Comparison of ENCODE assay signal across 24 mouse cellular contexts in genomic region chr6:98597612-98598011, GRCm38 (mm10).
DNase-seq lines count a peak whose midpoint lies in the region; ATAC-seq and TF ChIP-seq lines count a peak whose summit lies in the region.
"Had no signal": no experiment of that assay in that cellular context is flagged by ENCODE, and none has a peak within 500 bp of the region (broad histone marks: within the 10 kb centered on the region; RNA-seq: fewer than 3 reads in every experiment).

No protein-coding gene starts in this region.

- peak overlapping the region; percentile 42 for H3K4me2 ChIP-seq in myocyte (ENCODE audit: low read depth)
- H3K4me2 ChIP-seq: embryonic facial prominence, embryonic 12.5 days; embryonic facial prominence, embryonic 15.5 days; heart, embryonic 11.5 days; hindbrain, embryonic 13.5 days had no signal

- ATAC-seq in CD4-positive, CD25-positive, alpha-beta regulatory T cell, adult 4 months: peak; percentile 84
- peak; percentile 65 for ATAC-seq in activated CD4-positive, CD25-positive, alpha-beta regulatory T cell, adult 4 months
- ATAC-seq: forebrain, embryonic 14.5 days; forebrain, postnatal 0 days; hindbrain, embryonic 16.5 days; intestine, postnatal 0 days had no signal

- H3K36me3 ChIP-seq in myocyte (ENCODE audit: control insufficient read depth, insufficient read depth): no peaks in the 10 kb centered on the region
- no peaks in the 10 kb centered on the region for H3K36me3 ChIP-seq in heart, adult 2 months (ENCODE audit: control insufficient read depth, insufficient read depth, low read length)
- H3K36me3 ChIP-seq: embryonic facial prominence, embryonic 12.5 days; embryonic facial prominence, embryonic 15.5 days; hindbrain, embryonic 10.5 days; hindbrain, embryonic 13.5 days had no signal

- H3ac ChIP-seq in myocyte (ENCODE audit: control insufficient read depth, insufficient read length): no peak overlapping the region

- no peaks in the 10 kb centered on the region for H3K27me3 ChIP-seq in myocyte (ENCODE audit: control insufficient read depth, insufficient read depth, insufficient read length)
- no peaks in the 10 kb centered on the region for H3K27me3 ChIP-seq in heart, adult 2 months (ENCODE audit: control insufficient read depth, insufficient read depth, low read length)
- H3K27me3 ChIP-seq: embryonic facial prominence, embryonic 12.5 days; embryonic facial prominence, embryonic 15.5 days; hindbrain, embryonic 13.5 days had no signal

- H3K27ac ChIP-seq in heart, adult 2 months: no peak overlapping the region
- H3K27ac ChIP-seq: embryonic facial prominence, embryonic 12.5 days; embryonic facial prominence, embryonic 15.5 days; hindbrain, embryonic 10.5 days; hindbrain, embryonic 13.5 days had no signal

- TF ChIP-seq POLR2A in myocyte (IDR thresholded peaks at IDR 0.05; ENCODE audit: insufficient read length, low read depth): no peak
- TF ChIP-seq POLR2A in heart, adult 2 months (IDR thresholded peaks at IDR 0.05; ENCODE audit: insufficient read depth, low read depth, low read length): no peak

- peak; percentile 26 for DNase-seq in 3134 (ENCODE audit: extremely low read depth, insufficient read length, low spot score)
- no peak for DNase-seq in heart, postnatal 25 days (ENCODE audit: low spot score)
- no peak for DNase-seq in kidney, postnatal 36 days
- no peak for DNase-seq in heart, adult 2 months
- DNase-seq: adrenal gland, postnatal 10 days; adrenal gland, postnatal 36 days; cerebellum, adult 2 months; cerebellum, adult 9-11 months; cerebellum, postnatal 25 days; forebrain, postnatal 0 days; gastrocnemius, postnatal 10 days; gastrocnemius, postnatal 36 days; heart, postnatal 36 days had no signal

- H3K79me2 ChIP-seq in myocyte (ENCODE audit: control insufficient read depth, insufficient read depth): no peaks in the 10 kb centered on the region
- H3K79me2 ChIP-seq in heart, adult 2 months (replicated peaks; ENCODE audit: control insufficient read depth, insufficient read depth, low read length): no peaks in the 10 kb centered on the region

- no peak overlapping the region for H3K4me3 ChIP-seq in myocyte
- H3K4me3 ChIP-seq in heart, adult 2 months: no peak overlapping the region
- H3K4me3 ChIP-seq: embryonic facial prominence, embryonic 12.5 days; embryonic facial prominence, embryonic 15.5 days; hindbrain, embryonic 10.5 days; hindbrain, embryonic 13.5 days had no signal

- no peaks in the 10 kb centered on the region for H3K4me1 ChIP-seq in heart, adult 2 months (ENCODE audit: control insufficient read depth, insufficient read depth, low read length)
- H3K4me1 ChIP-seq: embryonic facial prominence, embryonic 12.5 days; embryonic facial prominence, embryonic 15.5 days; hindbrain, embryonic 10.5 days; hindbrain, embryonic 13.5 days had no signal

- intact Hi-C loops in heart, postnatal 25 days (cut with DNase I): no loop called here
- intact Hi-C loops in heart, adult 2 months (cut with DNase I): no loop called here

- TF ChIP-seq CTCF in heart, adult 2 months (IDR thresholded peaks at IDR 0.05): no peak

- no peak overlapping the region for H3K9ac ChIP-seq in heart, adult 2 months (ENCODE audit: low read depth, low read length)
- H3K9ac ChIP-seq: embryonic facial prominence, embryonic 12.5 days; embryonic facial prominence, embryonic 15.5 days; forebrain, postnatal 0 days; hindbrain, embryonic 13.5 days had no signal

- 88% methylated on average over 6 of the region's 6 CpGs for WGBS in heart, adult 2 months

- no peak for TF ChIP-seq EP300 in heart, adult 2 months (IDR thresholded peaks at IDR 0.05; ENCODE audit: insufficient read depth, low read depth, low read length)

TF ChIP-seq in myocyte, 11 proteins besides CTCF, POLR2A, EP300 and RAD21:
- no peak for TF ChIP-seq MYOG (IDR thresholded peaks at IDR 0.05; ENCODE audit: control insufficient read depth in 1 of 3, insufficient read depth in 1 of 3, insufficient read length in 2 of 3, low read depth in 2 of 3)
- TF ChIP-seq TCF3 (IDR thresholded peaks at IDR 0.05; ENCODE audit: insufficient read length, low read depth): no peak
